Mouse (Mus musculus): ENCODE measurements around the gene Lrpprc. TPM values are rescaled to one million over a fixed set of nuclear protein-coding genes. Genes with fewer than 3 reads are reported as not detected.

Lrpprc gene
- polyA plus RNA-seq, 1 experiment from 2014 or later: 36.2 TPM

GRCm38 (mm10) chr17:84682734-84683717, 107.6 kb downstream of the Lrpprc start, which contains the start of gene Abcg5:
Gene Abcg5, minus strand, starts transcription at chr17:84683011.
- Histone ChIP-seq H3K27ac (no peak within 1 kb of the TSS), H3K4me3 (no peak within 1 kb of the TSS), H3K9ac (no peak within 1 kb of the TSS), H3K36me3 (no peaks in the 10 kb centered on the region), H3K27me3 (0 out of 2 replicates have a peak, but pooled peaks cover 4% of the 10 kb centered on the region), H3K4me1 (0 out of 2 replicates have a peak, but pooled peaks cover 2% of the 10 kb centered on the region), H3K9me3 (no peaks in the 10 kb centered on the region), H3K4me2 (no peak within 1 kb of the TSS)
- 80% methylated on average over 18 of the region's 18 CpGs for WGBS
- ATAC-seq (ENCODE audit: insufficient number of reproducible peaks, low FRiP score, low TSS enrichment, low read depth): no peak

- H3K9ac ChIP-seq: no peak overlapping the region
- H3K36me3 ChIP-seq: no peaks in the 10 kb centered on the region
- WGBS: 74% methylated on average over 3 of the region's 3 CpGs
- H3K4me1 ChIP-seq: 0 out of 2 replicates have a peak, but pooled peaks cover 2% of the 10 kb centered on the region
- ATAC-seq (ENCODE audit: insufficient number of reproducible peaks, low FRiP score, low TSS enrichment, low read depth): no peak
- no peak overlapping the region for H3K4me3 ChIP-seq
- 0 out of 2 replicates have a peak, but pooled peaks cover 4% of the 10 kb centered on the region for H3K27me3 ChIP-seq
- H3K9me3 ChIP-seq: no peaks in the 10 kb centered on the region
- H3K27ac ChIP-seq: no peak overlapping the region
- H3K4me2 ChIP-seq: no peak overlapping the region
Observed at GRCm38 (mm10) chr17:84681670-84682069, 108.9 kb downstream of the Lrpprc start.

GRCm38 (mm10) chr17:84677595-84677994, 113.0 kb downstream of the Lrpprc start:
- no peaks in the 10 kb centered on the region for H3K36me3 ChIP-seq
- H3K9me3 ChIP-seq: no peaks in the 10 kb centered on the region
- ATAC-seq (ENCODE audit: insufficient number of reproducible peaks, low FRiP score, low TSS enrichment, low read depth): no peak
- peaks cover 8% of the 10 kb centered on the region; the same call in 1 of the 2 replicates for H3K27me3 ChIP-seq
- H3K4me3 ChIP-seq: no peak overlapping the region
- H3K4me1 ChIP-seq: peaks cover 14% of the 10 kb centered on the region
- H3K27ac ChIP-seq: no peak overlapping the region
- WGBS: 77% methylated on average over 11 of the region's 11 CpGs
- no peak overlapping the region for H3K9ac ChIP-seq
- no peak overlapping the region for H3K4me2 ChIP-seq

GRCm38 (mm10) chr17:84675951-84676366, 114.6 kb downstream of the Lrpprc start, which contains the start of gene Abcg8:
Gene Abcg8, plus strand, starts transcription at chr17:84676302.
- 4% methylated on average over 24 of the region's 24 CpGs for WGBS
- H3K27ac ChIP-seq: no peak within 1 kb of the TSS
- ATAC-seq (ENCODE audit: insufficient number of reproducible peaks, low FRiP score, low TSS enrichment, low read depth): 0 out of 2 replicates have a peak, but pooled peaks have one; percentile 10
- H3K4me3 ChIP-seq: peak within 1 kb of the TSS; percentile 40
- peak within 1 kb of the TSS; percentile 20; the same call in 1 of the 2 replicates for H3K9ac ChIP-seq
- no peaks in the 10 kb centered on the region for H3K36me3 ChIP-seq
- H3K4me2 ChIP-seq: peak within 1 kb of the TSS; percentile 77
- H3K9me3 ChIP-seq: no peaks in the 10 kb centered on the region
- H3K4me1 ChIP-seq: peaks cover 14% of the 10 kb centered on the region
- peaks cover 7% of the 10 kb centered on the region; the same call in 1 of the 2 replicates for H3K27me3 ChIP-seq

- Histone ChIP-seq H3K27me3 (peaks cover 7% of the 10 kb centered on the region; the same call in 1 of the 2 replicates), H3K9me3 (no peaks in the 10 kb centered on the region), H3K27ac (no peak overlapping the region), H3K36me3 (no peaks in the 10 kb centered on the region), H3K4me2 (no peak overlapping the region), H3K4me1 (peaks cover 14% of the 10 kb centered on the region), H3K9ac (no peak overlapping the region), H3K4me3 (no peak overlapping the region)
- ATAC-seq (ENCODE audit: insufficient number of reproducible peaks, low FRiP score, low TSS enrichment, low read depth): no peak
- WGBS: 61% methylated on average over 4 of the region's 4 CpGs
Observed at GRCm38 (mm10) chr17:84675204-84675603, 115.4 kb downstream of the Lrpprc start.

- no peak overlapping the region for H3K4me2 ChIP-seq
- WGBS: 14% methylated on average over 7 of the region's 7 CpGs
Observed at GRCm38 (mm10) chr17:84674048-84674447, 116.5 kb downstream of the Lrpprc start.

GRCm38 (mm10) chr17:84672376-84673369, 117.9 kb downstream of the Lrpprc start:
- no peak for ATAC-seq (ENCODE audit: insufficient number of reproducible peaks, low FRiP score, low TSS enrichment, low read depth)
- WGBS: 75% methylated on average over 16 of the region's 16 CpGs
- no peak overlapping the region for H3K27ac ChIP-seq

More at GRCm38 (mm10) chr17:84674048-84674447, 116.5 kb downstream of the Lrpprc start:
- ATAC-seq (ENCODE audit: insufficient number of reproducible peaks, low FRiP score, low TSS enrichment, low read depth): no peak
- peaks cover 7% of the 10 kb centered on the region; the same call in 1 of the 2 replicates for H3K27me3 ChIP-seq
- no peak overlapping the region for H3K9ac ChIP-seq
- H3K4me3 ChIP-seq: no peak overlapping the region
- no peaks in the 10 kb centered on the region for H3K9me3 ChIP-seq
- H3K36me3 ChIP-seq: no peaks in the 10 kb centered on the region
- no peak overlapping the region for H3K27ac ChIP-seq
- H3K4me1 ChIP-seq: peaks cover 14% of the 10 kb centered on the region

GRCm38 (mm10) chr17:84667848-84668247, 122.7 kb downstream of the Lrpprc start:
- 86% methylated on average over 3 of the region's 3 CpGs for WGBS
- H3K9me3 ChIP-seq: no peaks in the 10 kb centered on the region

More at GRCm38 (mm10) chr17:84672376-84673369, 117.9 kb downstream of the Lrpprc start:
- Histone ChIP-seq H3K27me3 (peaks cover 7% of the 10 kb centered on the region; the same call in 1 of the 2 replicates), H3K4me2 (no peak overlapping the region), H3K4me3 (no peak overlapping the region), H3K36me3 (no peaks in the 10 kb centered on the region), H3K4me1 (peaks cover 14% of the 10 kb centered on the region), H3K9ac (no peak overlapping the region), H3K9me3 (no peaks in the 10 kb centered on the region)

GRCm38 (mm10) chr17:84665691-84666090, 124.9 kb downstream of the Lrpprc start:
- H3K4me1 ChIP-seq: peaks cover 13% of the 10 kb centered on the region; the same call in 1 of the 2 replicates
- H3K9ac ChIP-seq: no peak overlapping the region
- 26% methylated on average over 9 of the region's 9 CpGs for WGBS
- H3K36me3 ChIP-seq: no peaks in the 10 kb centered on the region
- no peak overlapping the region for H3K4me2 ChIP-seq
- H3K9me3 ChIP-seq: no peaks in the 10 kb centered on the region
- no peaks in the 10 kb centered on the region for H3K27me3 ChIP-seq
- ATAC-seq (ENCODE audit: insufficient number of reproducible peaks, low FRiP score, low TSS enrichment, low read depth): no peak
- H3K4me3 ChIP-seq: no peak overlapping the region
- H3K27ac ChIP-seq: no peak overlapping the region

More at GRCm38 (mm10) chr17:84667848-84668247, 122.7 kb downstream of the Lrpprc start:
- Histone ChIP-seq H3K36me3 (no peaks in the 10 kb centered on the region), H3K4me1 (peaks cover 13% of the 10 kb centered on the region; the same call in 1 of the 2 replicates), H3K27ac (no peak overlapping the region), H3K4me2 (no peak overlapping the region), H3K27me3 (no peaks in the 10 kb centered on the region), H3K9ac (no peak overlapping the region), H3K4me3 (no peak overlapping the region)
- ATAC-seq (ENCODE audit: insufficient number of reproducible peaks, low FRiP score, low TSS enrichment, low read depth): no peak

- Histone ChIP-seq H3K4me3 (no peak overlapping the region), H3K4me1 (peaks cover 13% of the 10 kb centered on the region; the same call in 1 of the 2 replicates), H3K4me2 (no peak overlapping the region), H3K36me3 (no peaks in the 10 kb centered on the region), H3K9ac (no peak overlapping the region), H3K27me3 (no peaks in the 10 kb centered on the region), H3K9me3 (no peaks in the 10 kb centered on the region), H3K27ac (no peak overlapping the region)
- ATAC-seq (ENCODE audit: insufficient number of reproducible peaks, low FRiP score, low TSS enrichment, low read depth): no peak
- 38% methylated on average over 10 of the region's 10 CpGs for WGBS
Observed at GRCm38 (mm10) chr17:84665053-84665452, 125.5 kb downstream of the Lrpprc start.

- WGBS: 82% methylated on average over 8 of the region's 8 CpGs
- Histone ChIP-seq H3K4me3 (no peak overlapping the region), H3K27me3 (no peaks in the 10 kb centered on the region), H3K9me3 (no peaks in the 10 kb centered on the region), H3K27ac (no peak overlapping the region), H3K4me1 (peaks cover 7% of the 10 kb centered on the region; the same call in 1 of the 2 replicates), H3K4me2 (no peak overlapping the region), H3K36me3 (no peaks in the 10 kb centered on the region), H3K9ac (no peak overlapping the region)
- ATAC-seq (ENCODE audit: insufficient number of reproducible peaks, low FRiP score, low TSS enrichment, low read depth): no peak
Observed at GRCm38 (mm10) chr17:84658951-84659350, 131.6 kb downstream of the Lrpprc start.
